Mouse (Mus musculus) cerebellum, adult 18-20 months (tissue): ENCODE results near the gene Syt16.

Source experiments
- DNase-seq, 2 experiments: peaks; one replicate each; pipeline ENCODE4 v3.0.0; 2021

Syt16 gene

GRCm38 (mm10) chr12:74320318-74320717, 322.9 kb downstream of the Syt16 start:
- DNase-seq, result peak; percentile 61 to 73

DNA sequence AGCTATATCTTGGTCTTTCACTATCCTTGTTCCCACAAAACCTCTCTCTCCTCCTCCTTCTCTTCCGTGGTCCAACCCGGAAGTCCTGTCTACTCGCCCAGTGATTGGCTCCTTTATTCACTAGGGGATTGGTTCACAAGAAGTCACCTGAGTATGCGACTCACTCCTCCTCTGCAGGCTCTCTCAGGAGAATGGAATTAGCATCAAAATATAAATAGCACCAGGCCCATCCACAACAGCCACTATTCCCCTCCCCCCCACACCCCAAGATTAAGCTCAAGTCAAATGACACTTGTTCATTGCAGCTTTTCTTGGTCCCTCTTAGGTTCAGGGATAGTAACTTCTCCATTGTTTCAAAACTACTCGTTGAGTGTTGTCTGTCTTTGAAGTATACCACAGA, 324.5 kb downstream of the Syt16 start:
- DNase-seq, result no peak
